Mouse (Mus musculus) heart, adult 2 months (tissue): ENCODE measurements around the gene Plagl1. TPM values are rescaled to one million over a fixed set of nuclear protein-coding genes. Genes with fewer than 3 reads are reported as not detected.

Experiments used
- DNase-seq, 2 experiments: peaks; one replicate each; pipeline ENCODE4 v3.0.0; 2021
- H3K27ac ChIP-seq: fragments of 200-600 bp; 2 replicates; pipeline ENCODE4 v1.8.1; 2022
- H3K27me3 ChIP-seq: fragments of 200-500 bp; 2 replicates; pipeline ENCODE4 v1.6.1; 2012; ENCODE audit warnings: mild to moderate bottlenecking, low read length, inconsistent platforms, mixed read lengths; ENCODE audit not compliant: control insufficient read depth, insufficient read depth
- H3K36me3 ChIP-seq: fragments of 200-500 bp; 2 replicates; pipeline ENCODE4 v1.6.1; 2012; ENCODE audit warnings: low read length, inconsistent platforms; ENCODE audit not compliant: control insufficient read depth, insufficient read depth
- H3K4me1 ChIP-seq: fragments of 200-500 bp; 2 replicates; pipeline ENCODE4 v1.6.1; 2011; ENCODE audit warnings: low read length; ENCODE audit not compliant: control insufficient read depth, insufficient read depth
- H3K4me3 ChIP-seq: fragments of 200-600 bp; 2 replicates; pipeline ENCODE4 v1.8.1; 2022
- H3K79me2 ChIP-seq: fragments of 200-500 bp; replicated peaks from 2 replicates; pipeline ENCODE4 v1.6.1; 2012; ENCODE audit warnings: mild to moderate bottlenecking, inconsistent platforms, low read length, moderate library complexity, mixed read lengths; ENCODE audit not compliant: control insufficient read depth, insufficient read depth
- H3K9ac ChIP-seq: fragments of 200-500 bp; 2 replicates; pipeline ENCODE4 v1.6.1; 2012; ENCODE audit warnings: low read depth, mild to moderate bottlenecking, control low read depth, inconsistent platforms, low read length, mixed read lengths
- CTCF ChIP-seq: fragments of 200-600 bp; IDR thresholded peaks from 2 replicates; pipeline ENCODE4 v1.8.1; 2022; ENCODE audit warnings: antibody characterized with exemption, mild to moderate bottlenecking, moderate library complexity
- EP300 ChIP-seq: fragments of 200-500 bp; IDR thresholded peaks from 2 replicates; pipeline ENCODE4 v1.6.1; 2011; ENCODE audit warnings: low read depth, low read length, control low read depth; ENCODE audit not compliant: insufficient read depth
- POLR2A ChIP-seq: fragments of 200-500 bp; IDR thresholded peaks from 2 replicates; pipeline ENCODE4 v1.6.1; 2011; ENCODE audit warnings: mild to moderate bottlenecking, low read depth, low read length, control low read depth; ENCODE audit not compliant: insufficient read depth
- WGBS: fragments of 180-500 bp; shearing (Covaris S2); methylation state at CpG from one replicate; pipeline ENCODE4 v1.1.7; 2018; 5-methylcytosine and 5-hydroxymethylcytosine counted together
- intact Hi-C: fragments of 180-260 bp; cut with DNase I; formaldehyde crosslinking; loops from one replicate; pipeline ENCODE4 v1.15.1; 2025
- polyA plus RNA-seq: library from polyadenylated mRNA; depleted of rRNA; stranded (reverse); fragments of >200 nt; gene quantifications from 2 replicates; pipeline ENCODE4 v1.2.3, GENCODE M21; 2012
- total RNA-seq, 2 experiments: library from RNA; stranded (reverse); gene quantifications; 2 replicates each; pipeline ENCODE4 v1.2.3; 2021

Gene Plagl1
- total and polyA plus RNA-seq, 3 experiments, result 7.8 to 11.3 (median 8.6) TPM

DNA sequence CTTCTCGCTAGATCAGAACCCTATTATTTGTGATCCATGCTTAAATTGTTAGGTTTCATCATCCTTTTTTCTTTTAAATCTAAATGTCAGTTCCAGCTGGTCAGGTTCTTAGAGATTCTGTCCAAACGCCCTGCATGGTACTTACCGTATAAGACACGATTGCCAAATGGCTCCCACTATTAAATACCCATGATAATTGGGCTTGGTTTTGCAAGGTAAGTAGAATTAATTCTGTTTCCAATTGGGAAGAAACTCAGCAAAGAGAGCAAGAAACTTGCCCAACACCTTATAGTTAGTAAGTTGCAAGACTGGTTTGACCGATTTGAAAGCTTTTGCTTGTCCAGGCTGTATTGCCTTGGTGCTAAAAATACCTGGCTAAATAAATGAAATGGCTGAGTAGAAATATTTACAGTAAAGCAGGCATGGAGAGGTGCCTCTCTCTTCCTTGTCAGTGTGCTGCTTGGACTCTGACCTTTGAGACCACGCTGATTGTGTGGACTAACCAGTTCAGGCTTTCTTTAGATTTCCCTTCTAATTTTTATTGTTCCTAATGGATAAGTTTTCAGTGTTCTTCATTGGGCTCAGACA lies 39.9 kb downstream of the Plagl1 start:
- intact Hi-C loops, result no loop called here
- Histone ChIP-seq H3K4me1 (no peaks in the 10 kb centered on the region), H3K9ac (no peak overlapping the region), H3K4me3 (no peak overlapping the region), H3K79me2 (no peaks in the 10 kb centered on the region), H3K36me3 (no peaks in the 10 kb centered on the region), H3K27me3 (no peaks in the 10 kb centered on the region), H3K27ac (no peak overlapping the region)
- no peak for DNase-seq
- TF ChIP-seq EP300 (no peak), POLR2A (no peak), CTCF (no peak)
- WGBS, result 85% methylated on average over 6 of the region's 6 CpGs

DNA sequence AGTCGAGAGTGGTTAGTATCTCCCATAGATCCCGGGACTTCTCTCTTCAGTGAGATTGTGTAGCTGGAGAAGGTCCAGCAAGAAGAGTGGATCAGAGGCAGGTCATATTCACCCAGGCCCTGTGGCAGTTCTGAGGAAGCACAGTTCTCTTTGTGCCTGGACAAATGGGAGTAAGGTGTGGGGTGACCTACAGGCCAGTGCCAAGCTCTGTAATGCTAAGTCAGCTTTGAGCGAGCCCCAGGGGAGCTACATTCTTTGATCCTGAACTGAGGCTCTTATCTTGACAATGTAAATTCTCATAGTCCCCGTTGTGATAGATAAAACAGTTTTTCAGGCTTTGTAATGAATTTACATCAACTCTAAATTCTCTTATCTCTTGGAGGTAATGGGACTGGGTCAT lies 42.1 kb downstream of the Plagl1 start:
- intact Hi-C loops, result no loop called here
- WGBS, result 62% methylated on average over 4 of the region's 4 CpGs
- no peaks in the 10 kb centered on the region for H3K27me3 ChIP-seq
- TF ChIP-seq POLR2A (no peak), CTCF (no peak), EP300 (no peak)
- no peak overlapping the region for H3K9ac ChIP-seq
- no peak overlapping the region for H3K27ac ChIP-seq
- H3K4me1 ChIP-seq, result no peaks in the 10 kb centered on the region
- no peaks in the 10 kb centered on the region for H3K36me3 ChIP-seq
- H3K79me2 ChIP-seq, result no peaks in the 10 kb centered on the region
- DNase-seq, result no peak
- H3K4me3 ChIP-seq, result no peak overlapping the region

GRCm38 (mm10) chr10:13103838-13104237 lies 43.5 kb downstream of the Plagl1 start:
- DNase-seq, result no peak
- Histone ChIP-seq H3K36me3 (no peaks in the 10 kb centered on the region), H3K9ac (no peak overlapping the region), H3K27me3 (no peaks in the 10 kb centered on the region), H3K27ac (no peak overlapping the region), H3K4me3 (no peak overlapping the region), H3K4me1 (no peaks in the 10 kb centered on the region), H3K79me2 (no peaks in the 10 kb centered on the region)
- TF ChIP-seq CTCF (no peak), EP300 (no peak), POLR2A (no peak)
- WGBS, result 76% methylated on average over 4 of the region's 4 CpGs
- intact Hi-C loops, result no loop called here

GRCm38 (mm10) chr10:13106909-13107624 lies 46.8 kb downstream of the Plagl1 start:
- Histone ChIP-seq H3K36me3 (no peaks in the 10 kb centered on the region), H3K4me3 (no peak overlapping the region), H3K9ac (no peak overlapping the region), H3K4me1 (peaks cover 2% of the 10 kb centered on the region), H3K79me2 (no peaks in the 10 kb centered on the region), H3K27me3 (no peaks in the 10 kb centered on the region), H3K27ac (no peak overlapping the region)
- DNase-seq, result no peak
- TF ChIP-seq EP300, result no peak
- no peak for TF ChIP-seq POLR2A
- TF ChIP-seq CTCF, result no peak
- WGBS, result 85% methylated on average over 9 of the region's 9 CpGs
- intact Hi-C loops, result no loop called here

GRCm38 (mm10) chr10:13108021-13108548 lies 47.8 kb downstream of the Plagl1 start:
- H3K4me3 ChIP-seq, result no peak overlapping the region
- no peaks in the 10 kb centered on the region for H3K36me3 ChIP-seq
- H3K27ac ChIP-seq, result no peak overlapping the region
- DNase-seq, result no peak
- H3K27me3 ChIP-seq, result no peaks in the 10 kb centered on the region
- H3K9ac ChIP-seq, result no peak overlapping the region
- intact Hi-C loops, result no loop called here
- H3K4me1 ChIP-seq, result peaks cover 2% of the 10 kb centered on the region
- no peak for TF ChIP-seq CTCF
- no peak for TF ChIP-seq POLR2A
- TF ChIP-seq EP300, result no peak
- 85% methylated on average over 7 of the region's 7 CpGs for WGBS
- no peaks in the 10 kb centered on the region for H3K79me2 ChIP-seq

- peaks cover 2% of the 10 kb centered on the region for H3K4me1 ChIP-seq
- H3K79me2 ChIP-seq, result no peaks in the 10 kb centered on the region
- TF ChIP-seq EP300 (no peak), POLR2A (no peak)
- intact Hi-C loops, result no loop called here
- H3K27ac ChIP-seq, result no peak overlapping the region
- no peaks in the 10 kb centered on the region for H3K27me3 ChIP-seq
- H3K9ac ChIP-seq, result no peak overlapping the region
- DNase-seq, result no peak
- 81% methylated on average over 4 of the region's 4 CpGs for WGBS
- no peaks in the 10 kb centered on the region for H3K36me3 ChIP-seq
- no peak overlapping the region for H3K4me3 ChIP-seq
Measured at GRCm38 (mm10) chr10:13108847-13109246, 48.5 kb downstream of the Plagl1 start.
